Mouse (Mus musculus) bone marrow, adult 2 months (tissue): ENCODE measurements around the gene Stk10. TPM values are rescaled to one million over a fixed set of nuclear protein-coding genes. Genes with fewer than 3 reads are reported as not detected.
A peak's percentile ranks its signal among the peaks of the same experiment; 100 is the strongest.

Experiments
- H3K27ac ChIP-seq: fragments of 200-500 bp; 2 replicates; pipeline ENCODE4 v1.5.1; 2012; ENCODE audit warnings: low read depth, mild to moderate bottlenecking, control low read depth, inconsistent platforms, low read length; ENCODE audit not compliant: control insufficient read depth, poor library complexity, insufficient read depth
- H3K4me1 ChIP-seq: fragments of 200-500 bp; 2 replicates; pipeline ENCODE4 v1.6.1; 2011; ENCODE audit warnings: low read length; ENCODE audit not compliant: control insufficient read depth, insufficient read depth
- H3K4me3 ChIP-seq: fragments of 200-500 bp; replicated peaks from 2 replicates; pipeline ENCODE3; 2011; ENCODE audit warnings: mild to moderate bottlenecking, low read depth, low read length, control low read depth; ENCODE audit not compliant: control insufficient read depth
- CTCF ChIP-seq: fragments of 200-500 bp; IDR thresholded peaks from 2 replicates; pipeline ENCODE4 v1.5.1; 2011; ENCODE audit warnings: low read length, control low read depth; ENCODE audit not compliant: control insufficient read depth, insufficient read depth
- POLR2A ChIP-seq: fragments of 200-500 bp; IDR thresholded peaks from 2 replicates; pipeline ENCODE4 v1.6.1; 2011; ENCODE audit warnings: low read depth, mild to moderate bottlenecking, control low read depth, low read length, borderline replicate concordance; ENCODE audit not compliant: control insufficient read depth
- WGBS: fragments of 180-500 bp; shearing (Covaris S2); methylation state at CpG from one replicate; pipeline ENCODE4 v1.1.7; 2018; 5-methylcytosine and 5-hydroxymethylcytosine counted together
- polyA plus RNA-seq: library from polyadenylated mRNA; stranded (reverse); fragments of >200 nt; gene quantifications from 2 replicates; pipeline ENCODE4 v1.2.4, GENCODE M21; 2011; ENCODE audit warnings: low replicate concordance; ENCODE audit not compliant: missing spikeins, insufficient read depth, insufficient read length

The Stk10 gene
- polyA plus RNA-seq, 1 experiment: 23.9 TPM

GRCm38 (mm10) chr11:32518770-32519169, 14.3 kb upstream of the Stk10 start:
- H3K27ac ChIP-seq: no peak overlapping the region
- 90% methylated on average over 4 of the region's 4 CpGs for WGBS
- H3K4me3 ChIP-seq: no peak overlapping the region
- no peak for TF ChIP-seq CTCF
- TF ChIP-seq POLR2A: no peak
- H3K4me1 ChIP-seq: no peaks in the 10 kb centered on the region

GRCm38 (mm10) chr11:32519354-32519753, 13.8 kb upstream of the Stk10 start:
- Histone ChIP-seq H3K4me3 (no peak overlapping the region), H3K27ac (no peak overlapping the region), H3K4me1 (no peaks in the 10 kb centered on the region)
- WGBS: 69% methylated on average over 1 of the region's 1 CpGs
- TF ChIP-seq CTCF: no peak
- TF ChIP-seq POLR2A: no peak

GRCm38 (mm10) chr11:32521246-32521645, 11.9 kb upstream of the Stk10 start:
- TF ChIP-seq POLR2A (no peak), CTCF (no peak)
- Histone ChIP-seq H3K4me3 (no peak overlapping the region), H3K4me1 (no peaks in the 10 kb centered on the region), H3K27ac (no peak overlapping the region)
- WGBS: 73% methylated on average over 2 of the region's 2 CpGs

GRCm38 (mm10) chr11:32524122-32524920, 8.8 kb upstream of the Stk10 start:
- WGBS: 77% methylated on average over 11 of the region's 11 CpGs
- H3K4me3 ChIP-seq: no peak overlapping the region
- TF ChIP-seq CTCF (no peak), POLR2A (no peak)
- no peaks in the 10 kb centered on the region for H3K4me1 ChIP-seq
- no peak overlapping the region for H3K27ac ChIP-seq

GRCm38 (mm10) chr11:32527006-32527405, 6.1 kb upstream of the Stk10 start:
- Histone ChIP-seq H3K27ac (no peak overlapping the region), H3K4me3 (no peak overlapping the region), H3K4me1 (no peaks in the 10 kb centered on the region; the same call in 1 of the 2 replicates)
- WGBS: 76% methylated on average over 4 of the region's 4 CpGs
- no peak for TF ChIP-seq POLR2A
- no peak for TF ChIP-seq CTCF

- Histone ChIP-seq H3K4me1 (no peaks in the 10 kb centered on the region; the same call in 1 of the 2 replicates), H3K27ac (no peak overlapping the region), H3K4me3 (no peak overlapping the region)
- TF ChIP-seq POLR2A: no peak
- TF ChIP-seq CTCF: peak; percentile 59
- 77% methylated on average over 1 of the region's 1 CpGs for WGBS
These were observed 3.0 kb upstream of the Stk10 start for GRCm38 (mm10) chr11:32530151-32530550.

GRCm38 (mm10) chr11:32531871-32532764, 987 bp upstream of the Stk10 start, which contains the start of gene Efcab9:
TSS of gene Efcab9 (minus strand) at chr11:32532081.
- TF ChIP-seq POLR2A (no peak), CTCF (no peak)
- WGBS: 3% methylated on average over 33 of the region's 33 CpGs
- H3K4me3 ChIP-seq: peak within 1 kb of the TSS; percentile 66
- peaks cover 5% of the 10 kb centered on the region for H3K4me1 ChIP-seq
- H3K27ac ChIP-seq: peak within 1 kb of the TSS; percentile 51

GRCm38 (mm10) chr11:32533482-32534261, 567 bp downstream of the Stk10 start:
- under 1% methylated on average over 24 of the region's 24 CpGs for WGBS
- TF ChIP-seq POLR2A: 0 out of 2 replicates have a peak, but pooled peaks have one; percentile 33
- TF ChIP-seq CTCF: no peak; the same call in 1 of the 2 replicates
- Histone ChIP-seq H3K4me3 (peak overlapping the region; percentile 83), H3K4me1 (peaks cover 11% of the 10 kb centered on the region), H3K27ac (peak overlapping the region; percentile 73)
